Mouse (Mus musculus) MEL (cell line): ENCODE results near the gene Aco2. TPM values are rescaled to one million over a fixed set of nuclear protein-coding genes. Genes with fewer than 3 reads are reported as not detected.

Experiments used
- DNase-seq: peaks from one replicate; pipeline ENCODE4 v3.0.0; 2011; ENCODE audit warnings: low read depth, low spot score
- H3K27ac ChIP-seq: 2 replicates; pipeline ENCODE4 v1.5.1; 2012; ENCODE audit warnings: low read depth, mild to moderate bottlenecking, control low read depth, low read length, moderate library complexity; ENCODE audit not compliant: control insufficient read depth
- H3K27me3 ChIP-seq, 2 experiments: fragments of 150-350 bp in 1 of 2; sonication (generic) in 1 of 2; 2 replicates each; pipeline ENCODE4 v1.6.1; 2012; ENCODE audit warnings: low read length in 2 of 2, mild to moderate bottlenecking in 2 of 2, improper control_type of control experiment in 1 of 2, moderate library complexity in 1 of 2; ENCODE audit not compliant: insufficient read depth in 2 of 2, control insufficient read depth in 1 of 2
- H3K36me3 ChIP-seq, 2 experiments: 2 replicates each; pipeline ENCODE4 v1.6.1; 2012 to 2014; ENCODE audit warnings: low read length in 2 of 2, improper control_type of control experiment in 1 of 2, inconsistent platforms in 1 of 2, mild to moderate bottlenecking in 1 of 2; ENCODE audit not compliant: insufficient read depth in 2 of 2, control insufficient read depth in 1 of 2
- H3K4me1 ChIP-seq, 2 experiments: fragments of 150-350 bp in 1 of 2; sonication (generic) in 1 of 2; 2 replicates each; pipeline ENCODE4 v1.6.1; 2012; ENCODE audit warnings: low read length in 2 of 2, improper control_type of control experiment in 1 of 2, mild to moderate bottlenecking in 1 of 2; ENCODE audit not compliant: insufficient read depth in 2 of 2, control insufficient read depth in 1 of 2
- H3K4me3 ChIP-seq, 2 experiments: fragments of 150-350 bp in 1 of 2; sonication (generic) in 1 of 2; 2 replicates each; pipeline ENCODE4 v1.5.1; 2012; ENCODE audit warnings: low read depth in 2 of 2, low read length in 2 of 2, mild to moderate bottlenecking in 2 of 2, moderate library complexity in 2 of 2, control low read depth in 1 of 2, improper control_type of control experiment in 1 of 2; ENCODE audit not compliant: control insufficient read depth in 1 of 2, insufficient read depth in 1 of 2
- H3K79me2 ChIP-seq: 2 replicates; pipeline ENCODE4 v1.6.1; 2012; ENCODE audit warnings: mild to moderate bottlenecking, low read length, moderate library complexity; ENCODE audit not compliant: control insufficient read depth, poor library complexity, insufficient read depth
- H3K9ac ChIP-seq: 2 replicates; pipeline ENCODE4 v1.6.1; 2012; ENCODE audit warnings: low read depth, mild to moderate bottlenecking, control low read depth, low read length, moderate library complexity; ENCODE audit not compliant: control insufficient read depth, poor library complexity, severe bottlenecking
- H3K9me3 ChIP-seq: fragments of 150-350 bp; sonication (generic); replicated peaks from 2 replicates; pipeline ENCODE4 v1.6.1; 2012; ENCODE audit warnings: mild to moderate bottlenecking, low read length, improper control_type of control experiment, moderate library complexity; ENCODE audit not compliant: insufficient read depth
- BHLHE40 ChIP-seq: IDR thresholded peaks from 2 replicates; pipeline ENCODE4 v1.6.1; 2012; ENCODE audit warnings: low read depth, mild to moderate bottlenecking, inconsistent platforms, low read length, improper control_type of control experiment, borderline replicate concordance
- CHD1 ChIP-seq: IDR thresholded peaks from 2 replicates; pipeline ENCODE4 v1.6.1; 2012; ENCODE audit warnings: low read depth, mild to moderate bottlenecking, inconsistent platforms, low read length, improper control_type of control experiment
- CHD2 ChIP-seq: IDR thresholded peaks from 2 replicates; pipeline ENCODE4 v1.6.1; 2011; ENCODE audit warnings: low read length, improper control_type of control experiment
- CTCF ChIP-seq, 3 experiments: IDR thresholded peaks in 2 of 3; conservative IDR thresholded peaks in 1 of 3; 2 replicates each; pipeline ENCODE4 v1.5.1; 2011 to 2012; ENCODE audit warnings: low read length in 3 of 3, low read depth in 2 of 3, mild to moderate bottlenecking in 2 of 3, improper control_type of control experiment in 1 of 3, inconsistent platforms in 1 of 3, mixed read lengths in 1 of 3, moderate library complexity in 1 of 3; ENCODE audit not compliant: control insufficient read depth in 1 of 3, insufficient read depth in 1 of 3, poor library complexity in 1 of 3, severe bottlenecking in 1 of 3
- ELF1 ChIP-seq: IDR thresholded peaks from 2 replicates; pipeline ENCODE4 v1.6.1; 2014; ENCODE audit warnings: low read depth, mild to moderate bottlenecking, inconsistent platforms, low read length, improper control_type of control experiment, moderate library complexity
- EP300 ChIP-seq, 2 experiments: IDR thresholded peaks; 2 replicates each; pipeline ENCODE4 v1.6.1; 2011; ENCODE audit warnings: improper control_type of control experiment in 2 of 2, low read length in 2 of 2, low read depth in 1 of 2, mild to moderate bottlenecking in 1 of 2
- GABPA ChIP-seq: IDR thresholded peaks from 2 replicates; pipeline ENCODE4 v1.6.1; 2012; ENCODE audit warnings: low read depth, mild to moderate bottlenecking, inconsistent platforms, low read length, improper control_type of control experiment, moderate library complexity
- GATA1 ChIP-seq: IDR thresholded peaks from 2 replicates; pipeline ENCODE4 v1.6.1; 2011; ENCODE audit warnings: low read depth, low read length, improper control_type of control experiment
- HCFC1 ChIP-seq: IDR thresholded peaks from 2 replicates; pipeline ENCODE4 v1.6.1; 2012; ENCODE audit warnings: low read depth, mild to moderate bottlenecking, inconsistent platforms, low read length, improper control_type of control experiment, moderate library complexity
- MAZ ChIP-seq: IDR thresholded peaks from 2 replicates; pipeline ENCODE4 v1.6.1; 2012; ENCODE audit warnings: low read depth, mild to moderate bottlenecking, inconsistent platforms, low read length, improper control_type of control experiment
- MXI1 ChIP-seq: IDR thresholded peaks from 2 replicates; pipeline ENCODE4 v1.6.1; 2011; ENCODE audit warnings: mild to moderate bottlenecking, low read depth, low read length, improper control_type of control experiment
- NELFE ChIP-seq: IDR thresholded peaks from 2 replicates; pipeline ENCODE4 v1.6.1; 2011; ENCODE audit warnings: low read depth, low read length, improper control_type of control experiment
- POLR2A ChIP-seq, 2 experiments: IDR thresholded peaks; 2 replicates each; pipeline ENCODE4 v1.6.1; 2011 to 2012; ENCODE audit warnings: low read length in 2 of 2, mild to moderate bottlenecking in 2 of 2, control low read depth in 1 of 2, improper control_type of control experiment in 1 of 2, low read depth in 1 of 2, moderate library complexity in 1 of 2; ENCODE audit not compliant: control insufficient read depth in 1 of 2, insufficient read depth in 1 of 2, poor library complexity in 1 of 2
- POLR2AphosphoS5 ChIP-seq: IDR thresholded peaks from 2 replicates; pipeline ENCODE4 v1.6.1; 2012; ENCODE audit warnings: low read depth, borderline replicate concordance, mild to moderate bottlenecking, inconsistent platforms, low read length, moderate library complexity, mixed read lengths
- RAD21 ChIP-seq: IDR thresholded peaks from 2 replicates; pipeline ENCODE4 v1.6.1; 2011; ENCODE audit warnings: mild to moderate bottlenecking, low read depth, low read length, improper control_type of control experiment
- RCOR1 ChIP-seq: IDR thresholded peaks from 2 replicates; pipeline ENCODE4 v1.6.1; 2012; ENCODE audit warnings: low read depth, mild to moderate bottlenecking, inconsistent platforms, low read length, improper control_type of control experiment
- SIN3A ChIP-seq: IDR thresholded peaks from 2 replicates; pipeline ENCODE4 v1.6.1; 2012; ENCODE audit warnings: low read length, improper control_type of control experiment, inconsistent platforms
- SMC3 ChIP-seq: IDR thresholded peaks from 2 replicates; pipeline ENCODE4 v1.6.1; 2011; ENCODE audit warnings: low read depth, low read length, improper control_type of control experiment
- TAL1 ChIP-seq: IDR thresholded peaks from 2 replicates; pipeline ENCODE4 v1.6.1; 2012; ENCODE audit warnings: mild to moderate bottlenecking, inconsistent platforms, low read length, moderate library complexity, mixed read lengths
- TCF12 ChIP-seq: IDR thresholded peaks from 2 replicates; pipeline ENCODE4 v1.6.1; 2014; ENCODE audit warnings: low read depth, mild to moderate bottlenecking, inconsistent platforms, low read length, improper control_type of control experiment, moderate library complexity
- UBTF ChIP-seq: IDR thresholded peaks from 2 replicates; pipeline ENCODE4 v1.6.1; 2012; ENCODE audit warnings: low read depth, mild to moderate bottlenecking, inconsistent platforms, low read length, improper control_type of control experiment, moderate library complexity, borderline replicate concordance; ENCODE audit not compliant: insufficient read depth
- USF1 ChIP-seq: IDR thresholded peaks from 2 replicates; pipeline ENCODE4 v1.6.1; 2014; ENCODE audit warnings: low read depth, mild to moderate bottlenecking, inconsistent platforms, low read length, improper control_type of control experiment, moderate library complexity
- ZC3H11A ChIP-seq: IDR thresholded peaks from 2 replicates; pipeline ENCODE4 v1.6.1; 2012; ENCODE audit warnings: low read depth, mild to moderate bottlenecking, inconsistent platforms, low read length, improper control_type of control experiment
- ZMIZ1 ChIP-seq: IDR thresholded peaks from 2 replicates; pipeline ENCODE4 v1.6.1; 2012; ENCODE audit warnings: low read depth, mild to moderate bottlenecking, inconsistent platforms, low read length, improper control_type of control experiment, moderate library complexity
- polyA plus RNA-seq, 2 experiments: library from polyadenylated mRNA; stranded (reverse) in 1 of 2; unstranded in 1 of 2; fragments of >175 nt in 1 of 2; fragments of >200 nt in 1 of 2; gene quantifications; 2 replicates each; pipeline versions ENCODE4 v1.2.1 to v1.2.4; 2012; ENCODE audit warnings: low replicate concordance in 2 of 2, low read depth in 1 of 2; ENCODE audit not compliant: insufficient read length in 2 of 2, insufficient read depth in 1 of 2, missing spikeins in 1 of 2
- total RNA-seq: library from RNA; depleted of rRNA; stranded (reverse); fragments of 300-350 nt; gene quantifications from 2 replicates; pipeline ENCODE4 v1.2.3, GENCODE M21; 2012

The Aco2 gene
- total and polyA plus RNA-seq, 3 experiments: 248 to 1,242 (median 447) TPM

GRCm38 (mm10) chr15:81921255-81921654 is 49.1 kb downstream of the Aco2 start:
- H3K4me1 ChIP-seq: peaks cover 0 to 11% of the 10 kb centered on the region in 2 experiments; a peak in 3 of 4 replicates
- TF ChIP-seq USF1 (peak; percentile 37; the same call in 1 of the 2 replicates), UBTF (no peak)
- no peak for DNase-seq
- H3K79me2 ChIP-seq: peaks cover 38% of the 10 kb centered on the region
- no peaks in the 10 kb centered on the region for H3K27me3 ChIP-seq
- H3K9me3 ChIP-seq: no peaks in the 10 kb centered on the region
- no peak overlapping the region for H3K27ac ChIP-seq
- H3K9ac ChIP-seq: no peak overlapping the region
- peaks cover under 1 to 11% of the 10 kb centered on the region in 2 experiments; a peak in 3 of 4 replicates for H3K36me3 ChIP-seq
- H3K4me3 ChIP-seq: no peak overlapping the region

DNA sequence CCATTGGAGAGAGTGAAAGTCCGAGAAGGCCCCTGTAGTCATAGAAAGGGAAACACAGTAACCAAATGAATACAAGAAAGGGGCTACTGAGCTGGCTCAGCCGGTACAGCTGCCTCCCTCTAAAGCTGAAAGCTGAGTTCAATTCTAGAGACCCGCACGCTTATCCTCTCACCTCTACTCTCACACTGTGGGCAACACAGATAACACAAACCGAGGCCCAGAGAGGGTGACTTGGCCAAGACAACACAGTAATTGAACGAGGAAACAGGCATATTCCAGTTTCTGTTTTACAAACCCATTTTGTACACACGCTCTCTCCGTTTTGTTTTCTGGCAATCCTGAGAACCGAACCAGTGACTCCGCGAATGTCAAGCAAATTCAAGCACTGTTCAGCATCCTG is 52.8 kb downstream of the Aco2 start:
- TF ChIP-seq RAD21 (no peak), EP300 (IDR thresholded peaks at IDR 0.05; ENCODE audit: low read depth in 1 of 2, low read length in 2 of 2) (peak in 1 of 2 experiments; percentile 34; a peak in 1 of 4 replicates), SIN3A (peak; percentile 58; the same call in 1 of the 2 replicates), GATA1 (peak; percentile 79), TCF12 (peak; percentile 39; the same call in 1 of the 2 replicates), HCFC1 (no peak), TAL1 (peak; percentile 53)
- Histone ChIP-seq H3K9me3 (no peaks in the 10 kb centered on the region), H3K4me3 (peak overlapping the region; percentile 85 to 91), H3K9ac (peak overlapping the region; percentile 95), H3K27me3 (no peaks in the 10 kb centered on the region), H3K27ac (peak overlapping the region; percentile 69), H3K36me3 (peaks cover 0 to 14% of the 10 kb centered on the region in 2 experiments; a peak in 2 of 4 replicates), H3K79me2 (peaks cover 38% of the 10 kb centered on the region), H3K4me1 (peaks cover 0 to 15% of the 10 kb centered on the region in 2 experiments; a peak in 3 of 4 replicates)
- DNase-seq: peak; percentile 79

DNA sequence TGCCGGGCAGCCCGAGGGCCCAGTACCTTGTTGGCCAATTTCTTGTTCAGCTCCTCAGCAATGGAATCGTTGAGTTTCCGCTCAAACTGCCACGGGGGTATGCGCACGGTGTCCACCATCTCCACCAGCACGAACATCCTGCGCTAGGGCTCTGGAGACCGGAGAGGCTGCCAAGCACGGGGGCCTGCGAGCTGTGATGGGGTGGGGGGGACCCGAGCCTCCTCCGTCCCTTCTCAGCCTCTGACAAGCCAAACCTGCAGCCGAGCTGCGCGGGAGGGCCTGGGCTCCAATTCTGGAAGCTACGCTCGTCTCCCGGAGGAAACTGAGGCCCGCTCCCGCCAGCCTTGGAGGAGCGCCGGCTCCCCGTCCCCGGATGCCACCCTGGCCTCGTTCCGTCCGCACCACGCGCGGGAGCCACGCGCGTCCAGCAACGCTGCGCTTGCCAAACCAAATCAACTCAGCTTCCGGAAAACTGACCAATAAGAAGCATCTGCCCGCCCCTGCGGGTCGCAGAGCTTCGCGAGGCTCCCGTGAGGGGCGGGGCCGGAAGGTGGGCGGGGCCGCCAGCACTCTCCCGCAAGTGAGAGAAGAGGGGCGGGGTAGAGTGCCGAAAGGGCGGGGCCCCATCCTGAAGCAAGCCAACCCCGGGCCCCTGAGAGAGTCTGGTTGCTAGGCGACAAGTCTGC is 53.8 kb downstream of the Aco2 start, which contains the start of gene Polr3h:
Gene Polr3h, minus strand, starts transcription at position 481 of the 686 bp plus-strand sequence.
- peaks cover 0 to 14% of the 10 kb centered on the region in 2 experiments; a peak in 2 of 4 replicates for H3K36me3 ChIP-seq
- peaks cover 0 to 15% of the 10 kb centered on the region in 2 experiments; a peak in 3 of 4 replicates for H3K4me1 ChIP-seq
- H3K27ac ChIP-seq: peak within 1 kb of the TSS; percentile 69
- H3K79me2 ChIP-seq: peaks cover 38% of the 10 kb centered on the region
- H3K9ac ChIP-seq: peak within 1 kb of the TSS; percentile 95
- H3K4me3 ChIP-seq: peak within 1 kb of the TSS; percentile 85 to 91
- H3K9me3 ChIP-seq: no peaks in the 10 kb centered on the region
- DNase-seq: peak; percentile 99
- no peaks in the 10 kb centered on the region for H3K27me3 ChIP-seq
- TF ChIP-seq MAZ: 0 out of 2 replicates have a peak, but pooled peaks have one; percentile 47
- peak; percentile 79 for TF ChIP-seq HCFC1
- TF ChIP-seq NELFE: peak; percentile 84
- TF ChIP-seq ELF1: peak; percentile 89
- TF ChIP-seq ZMIZ1: 0 out of 2 replicates have a peak, but pooled peaks have one; percentile 60
- TF ChIP-seq CHD1: no peak
- TF ChIP-seq RCOR1: no peak
- no peak for TF ChIP-seq GATA1
- no peak for TF ChIP-seq SMC3
- TF ChIP-seq GABPA: no peak
- TF ChIP-seq BHLHE40: peak; percentile 41; the same call in 1 of the 2 replicates
- peak; percentile 97 for TF ChIP-seq SIN3A
- TF ChIP-seq POLR2A (IDR thresholded peaks at IDR 0.05; ENCODE audit: control insufficient read depth in 1 of 2, insufficient read depth in 1 of 2, low read depth in 1 of 2, low read length in 2 of 2, poor library complexity in 1 of 2): peak; percentile 66 to 88; a peak in 3 of 4 replicates
- TF ChIP-seq CTCF (IDR thresholded peaks at IDR 0.05 in 2 of 3, conservative IDR thresholded peaks at IDR 0.05 in 1 of 3; ENCODE audit: control insufficient read depth in 1 of 3, insufficient read depth in 1 of 3, low read depth in 2 of 3, low read length in 3 of 3, poor library complexity in 1 of 3, severe bottlenecking in 1 of 3): no peak
- TF ChIP-seq MXI1: peak; percentile 98
- TF ChIP-seq UBTF: 0 out of 2 replicates have a peak, but pooled peaks have one; percentile 48
- TF ChIP-seq POLR2AphosphoS5: no peak
- TF ChIP-seq CHD2: peak; percentile 86
- TF ChIP-seq ZC3H11A: no peak
